Mouse (Mus musculus) thymus, adult 2 months (tissue): Measurements from ENCODE around the gene Gm3336. TPM values are rescaled to one million over a fixed set of nuclear protein-coding genes. Genes with fewer than 3 reads are reported as not detected.

Experiments
- DNase-seq: peaks from one replicate; pipeline ENCODE4 v3.0.0; 2021
- H3K27ac ChIP-seq: fragments of 200-500 bp; 2 replicates; pipeline ENCODE4 v1.5.1; 2012; ENCODE audit warnings: low read length, control low read depth; ENCODE audit not compliant: control insufficient read depth, insufficient read depth
- H3K27me3 ChIP-seq: fragments of 200-500 bp; 2 replicates; pipeline ENCODE4 v1.6.1; 2012; ENCODE audit warnings: mild to moderate bottlenecking, low read length, moderate library complexity, mixed read lengths; ENCODE audit not compliant: control insufficient read depth, insufficient read depth
- H3K36me3 ChIP-seq: fragments of 200-500 bp; 2 replicates; pipeline ENCODE4 v1.6.1; 2012; ENCODE audit warnings: mild to moderate bottlenecking, low read length, moderate library complexity; ENCODE audit not compliant: control insufficient read depth, insufficient read depth
- H3K4me1 ChIP-seq: fragments of 200-500 bp; replicated peaks from 2 replicates; pipeline ENCODE4 v1.6.1; 2012; ENCODE audit warnings: low read length; ENCODE audit not compliant: control insufficient read depth, insufficient read depth
- H3K4me3 ChIP-seq: fragments of 200-500 bp; 2 replicates; pipeline ENCODE4 v1.5.1; 2012; ENCODE audit warnings: mild to moderate bottlenecking, low read length, control low read depth, moderate library complexity; ENCODE audit not compliant: control insufficient read depth, insufficient read depth
- CTCF ChIP-seq: fragments of 200-500 bp; IDR thresholded peaks from 2 replicates; pipeline ENCODE4 v1.5.1; 2012; ENCODE audit warnings: mild to moderate bottlenecking, control low read depth, low read length, moderate library complexity, borderline replicate concordance; ENCODE audit not compliant: control insufficient read depth, poor library complexity, insufficient read depth; ENCODE audit errors: extremely low read depth
- POLR2A ChIP-seq: fragments of 200-500 bp; IDR thresholded peaks from 2 replicates; pipeline ENCODE4 v1.6.1; 2012; ENCODE audit warnings: mild to moderate bottlenecking, low read length, control low read depth, moderate library complexity; ENCODE audit not compliant: control insufficient read depth, poor library complexity, insufficient read depth; ENCODE audit errors: extremely low read depth
- WGBS: fragments of 180-500 bp; shearing (Covaris S2); methylation state at CpG from one replicate; pipeline ENCODE4 v1.1.7; 2018; 5-methylcytosine and 5-hydroxymethylcytosine counted together
- polyA plus RNA-seq: library from polyadenylated mRNA; depleted of rRNA; stranded (reverse); fragments of >200 nt; gene quantifications from 2 replicates; pipeline ENCODE4 v1.2.3, GENCODE M21; 2012

Gm3336 gene
- polyA plus RNA-seq, 1 experiment, result 0.50 TPM

- no peaks in the 10 kb centered on the region for H3K27me3 ChIP-seq
- H3K4me3 ChIP-seq, result no peak overlapping the region
- WGBS, result 90% methylated on average over 11 of the region's 11 CpGs
- TF ChIP-seq POLR2A (no peak), CTCF (no peak)
- no peaks in the 10 kb centered on the region for H3K36me3 ChIP-seq
- no peak overlapping the region for H3K27ac ChIP-seq
- H3K4me1 ChIP-seq, result no peaks in the 10 kb centered on the region
- no peak for DNase-seq
These were observed 7.3 kb upstream of the Gm3336 start for GRCm38 (mm10) chr8:70711041-70711440.

GRCm38 (mm10) chr8:70713991-70714390 lies 4.4 kb upstream of the Gm3336 start:
- no peak overlapping the region for H3K27ac ChIP-seq
- no peak overlapping the region for H3K4me3 ChIP-seq
- TF ChIP-seq POLR2A (no peak), CTCF (no peak)
- no peaks in the 10 kb centered on the region for H3K4me1 ChIP-seq
- 87% methylated on average over 7 of the region's 7 CpGs for WGBS
- no peak for DNase-seq
- H3K27me3 ChIP-seq, result no peaks in the 10 kb centered on the region
- no peaks in the 10 kb centered on the region for H3K36me3 ChIP-seq

GRCm38 (mm10) chr8:70715086-70715485 lies 3.3 kb upstream of the Gm3336 start:
- Histone ChIP-seq H3K4me1 (no peaks in the 10 kb centered on the region), H3K27me3 (no peaks in the 10 kb centered on the region)
- WGBS, result 94% methylated on average over 2 of the region's 2 CpGs

DNA sequence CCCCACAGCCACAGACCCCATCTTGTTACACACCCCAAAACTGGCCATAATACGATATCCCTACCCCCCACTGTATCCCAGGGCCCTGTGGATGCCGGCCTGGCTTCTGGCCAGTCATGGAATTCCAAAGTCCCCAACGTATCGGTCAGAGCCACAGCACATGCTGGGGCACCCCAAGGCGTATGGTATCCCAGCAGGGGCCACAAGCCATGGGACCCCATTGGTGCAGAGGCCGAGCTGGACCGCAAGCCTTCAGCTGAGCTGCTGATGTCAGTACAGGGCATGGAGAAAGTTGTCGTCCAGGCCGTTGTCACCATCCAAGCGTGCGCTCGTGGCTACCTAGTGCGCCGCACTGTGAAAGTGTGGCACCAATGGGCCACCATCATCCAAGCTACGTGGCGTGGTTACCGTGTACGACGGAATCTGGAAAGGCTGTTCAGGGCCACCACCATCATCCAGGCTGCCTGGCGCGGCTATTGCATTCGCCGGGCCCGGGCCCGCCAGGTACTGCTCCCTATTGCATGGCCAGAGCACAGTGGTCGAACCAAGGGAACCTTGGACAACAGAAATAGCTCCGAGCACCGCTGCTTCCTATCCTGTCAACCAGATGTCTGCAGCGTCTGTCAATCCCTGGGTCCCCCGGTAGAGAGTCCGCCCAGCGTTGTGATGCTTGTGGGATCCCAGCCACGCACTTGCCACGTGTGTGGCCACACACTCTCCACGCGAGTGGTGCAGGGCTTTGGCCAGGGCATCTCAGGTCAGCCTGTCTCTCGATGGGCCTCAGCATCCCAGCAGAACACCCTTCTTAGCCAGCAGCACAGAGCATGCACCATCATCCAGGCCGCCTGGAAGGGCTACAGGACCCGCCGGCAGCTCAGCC lies 1.6 kb upstream of the Gm3336 start:
- H3K27me3 ChIP-seq, result no peaks in the 10 kb centered on the region
- no peaks in the 10 kb centered on the region for H3K4me1 ChIP-seq
- no peak for TF ChIP-seq CTCF
- TF ChIP-seq POLR2A, result no peak
- H3K36me3 ChIP-seq, result no peaks in the 10 kb centered on the region
- H3K27ac ChIP-seq, result no peak overlapping the region
- no peak overlapping the region for H3K4me3 ChIP-seq
- DNase-seq, result no peak
- whole genome bisulfite sequencing, result 94% methylated on average over 40 of the region's 40 CpGs

More at GRCm38 (mm10) chr8:70715086-70715485, 3.3 kb upstream of the Gm3336 start:
- Histone ChIP-seq H3K36me3 (no peaks in the 10 kb centered on the region), H3K27ac (no peak overlapping the region), H3K4me3 (no peak overlapping the region)
- TF ChIP-seq POLR2A, result no peak
- no peak for TF ChIP-seq CTCF
- no peak for DNase-seq

DNA sequence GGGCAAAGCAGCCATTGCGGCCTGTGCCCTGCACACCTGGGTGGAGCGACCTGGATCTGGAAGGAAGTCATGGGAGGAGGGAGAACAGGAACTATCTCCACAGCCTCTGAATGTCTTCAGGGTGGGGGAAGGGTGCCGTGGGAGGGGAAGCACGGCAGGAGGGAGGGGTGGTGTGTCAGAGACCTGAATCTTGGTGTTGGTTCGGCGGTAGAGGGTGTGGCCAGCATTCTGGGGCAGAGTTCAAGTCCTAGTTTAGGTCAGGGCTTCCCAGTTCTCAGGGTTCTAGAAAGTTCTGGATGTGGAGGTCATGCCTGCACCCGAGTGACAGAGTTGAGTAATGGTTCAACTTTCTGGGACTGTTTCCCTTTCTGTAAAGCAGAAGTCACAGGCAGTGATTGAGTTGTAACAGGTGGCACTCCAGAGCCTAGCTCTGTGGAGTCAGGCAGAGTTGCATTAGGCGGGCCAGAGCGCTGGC lies 1.5 kb downstream of the Gm3336 start:
- no peaks in the 10 kb centered on the region for H3K4me1 ChIP-seq
- H3K36me3 ChIP-seq, result no peaks in the 10 kb centered on the region
- no peak overlapping the region for H3K27ac ChIP-seq
- no peak for TF ChIP-seq CTCF
- TF ChIP-seq POLR2A, result no peak
- 29% methylated on average over 9 of the region's 9 CpGs for WGBS
- no peak overlapping the region for H3K4me3 ChIP-seq
- no peaks in the 10 kb centered on the region for H3K27me3 ChIP-seq
- no peak for DNase-seq

DNA sequence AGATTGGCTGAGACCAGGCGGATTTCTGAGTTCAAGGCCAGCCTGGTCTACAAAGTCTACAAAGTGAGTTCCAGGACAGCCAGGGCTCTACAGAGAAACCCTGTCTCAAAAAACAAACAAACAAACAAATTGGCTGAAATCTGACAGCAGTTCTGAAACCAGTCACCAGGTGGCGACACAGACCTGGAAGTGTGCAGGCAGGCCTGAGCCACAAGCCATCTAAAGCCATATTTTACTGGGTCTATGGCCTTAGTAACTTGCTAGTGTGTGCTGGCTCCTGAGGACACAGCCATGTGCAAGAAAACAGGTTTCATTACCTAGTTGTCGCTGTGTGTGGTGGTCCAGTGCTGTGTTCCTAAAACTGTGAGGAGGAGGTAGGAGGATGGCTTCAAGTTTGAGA lies 2.4 kb downstream of the Gm3336 start:
- Histone ChIP-seq H3K4me3 (no peak overlapping the region), H3K4me1 (no peaks in the 10 kb centered on the region), H3K27ac (no peak overlapping the region), H3K36me3 (no peaks in the 10 kb centered on the region), H3K27me3 (no peaks in the 10 kb centered on the region)
- DNase-seq, result peak; percentile 70
- TF ChIP-seq CTCF (peak; percentile 65; the same call in 1 of the 2 replicates), POLR2A (no peak)
- 11% methylated on average over 3 of the region's 3 CpGs for WGBS
